Mouse (Mus musculus): ENCODE results near the gene Fbxo8. TPM values are rescaled to one million over a fixed set of nuclear protein-coding genes. Genes with fewer than 3 reads are reported as not detected.

Fbxo8 gene
- polyA plus RNA-seq, 1 experiment = 6.6 TPM

GRCm38 (mm10) chr8:56621093-56621492 lies 70.2 kb downstream of the Fbxo8 start:
- peaks cover 52% of the 10 kb centered on the region for H3K27me3 ChIP-seq (replicated peaks)
- no peak for TF ChIP-seq GATA1 (IDR thresholded peaks at IDR 0.05; ENCODE audit: borderline replicate concordance, low read length)
- TF ChIP-seq FLI1 (IDR thresholded peaks at IDR 0.05; ENCODE audit: low read length) = no peak
- no peaks in the 10 kb centered on the region for H3K9me3 ChIP-seq

GRCm38 (mm10) chr8:56622470-56623024 lies 71.7 kb downstream of the Fbxo8 start:
- Histone ChIP-seq H3K27me3 (replicated peaks) (peaks cover 52% of the 10 kb centered on the region), H3K36me3 (replicated peaks; ENCODE audit: low read length) (no peaks in the 10 kb centered on the region), H3K4me1 (peaks cover 31% of the 10 kb centered on the region), H3K9me3 (no peaks in the 10 kb centered on the region), H3K4me3 (replicated peaks) (peak overlapping the region; percentile 75)
- TF ChIP-seq GATA1 (IDR thresholded peaks at IDR 0.05; ENCODE audit: borderline replicate concordance, low read length) (no peak), FLI1 (IDR thresholded peaks at IDR 0.05; ENCODE audit: low read length) (no peak)

More at GRCm38 (mm10) chr8:56621093-56621492, 70.2 kb downstream of the Fbxo8 start:
- peaks cover 35% of the 10 kb centered on the region for H3K4me1 ChIP-seq
- H3K4me3 ChIP-seq (replicated peaks) = peak overlapping the region; percentile 86
- no peaks in the 10 kb centered on the region for H3K36me3 ChIP-seq (replicated peaks; ENCODE audit: low read length)

- TF ChIP-seq GATA1 (IDR thresholded peaks at IDR 0.05; ENCODE audit: borderline replicate concordance, low read length) (no peak), FLI1 (IDR thresholded peaks at IDR 0.05; ENCODE audit: low read length) (no peak)
- Histone ChIP-seq H3K9me3 (no peaks in the 10 kb centered on the region), H3K4me3 (replicated peaks) (no peak overlapping the region), H3K27me3 (replicated peaks) (peaks cover 52% of the 10 kb centered on the region), H3K36me3 (replicated peaks; ENCODE audit: low read length) (no peaks in the 10 kb centered on the region), H3K4me1 (peaks cover 31% of the 10 kb centered on the region)
These were observed 72.5 kb downstream of the Fbxo8 start for GRCm38 (mm10) chr8:56623346-56623745.

GRCm38 (mm10) chr8:56629160-56629559 lies 78.3 kb downstream of the Fbxo8 start:
- peaks cover 12% of the 10 kb centered on the region for H3K27me3 ChIP-seq (replicated peaks)
- no peaks in the 10 kb centered on the region for H3K4me1 ChIP-seq
- no peak for TF ChIP-seq GATA1 (IDR thresholded peaks at IDR 0.05; ENCODE audit: borderline replicate concordance, low read length)
- no peak for TF ChIP-seq FLI1 (IDR thresholded peaks at IDR 0.05; ENCODE audit: low read length)
- H3K36me3 ChIP-seq (replicated peaks; ENCODE audit: low read length) = no peaks in the 10 kb centered on the region
- H3K4me3 ChIP-seq (replicated peaks) = no peak overlapping the region
- H3K9me3 ChIP-seq = no peaks in the 10 kb centered on the region

GRCm38 (mm10) chr8:56639277-56639676 lies 88.4 kb downstream of the Fbxo8 start:
- TF ChIP-seq GATA1 (IDR thresholded peaks at IDR 0.05; ENCODE audit: borderline replicate concordance, low read length) = no peak
- TF ChIP-seq FLI1 (IDR thresholded peaks at IDR 0.05; ENCODE audit: low read length) = no peak
- no peaks in the 10 kb centered on the region for H3K4me1 ChIP-seq
- no peaks in the 10 kb centered on the region for H3K36me3 ChIP-seq (replicated peaks; ENCODE audit: low read length)
- H3K27me3 ChIP-seq (replicated peaks) = no peaks in the 10 kb centered on the region
- H3K4me3 ChIP-seq (replicated peaks) = no peak overlapping the region
- H3K9me3 ChIP-seq = 0 out of 2 replicates have a peak, but pooled peaks cover 3% of the 10 kb centered on the region

Other genes with a start within 250 kb of the Fbxo8 start
- gene Cep44, start within 50 bp of the Fbxo8 start, polyA plus RNA-seq (2012; ENCODE audit: insufficient read depth, low replicate concordance) = 2.8 TPM in 1 of 2 replicates, not detected in the other

Data from megakaryocyte, embryonic 14.5 days (primary cell).